Mouse (Mus musculus): Measurements from ENCODE around the gene Setd1b. TPM values are rescaled to one million over a fixed set of nuclear protein-coding genes. Genes with fewer than 3 reads are reported as not detected.

The Setd1b gene
- 11.4 TPM in 2 replicates for polyA plus RNA-seq (2015; fragmentation: Nextera tagmentation; extraction: Ambion mirVana)

GRCm38 (mm10) chr5:123142161-123143157, at the start of gene Setd1b:
Gene Setd1b (plus strand): TSS chr5:123142193.
- under 1% methylated on average over 81 of the region's 103 CpGs for WGBS
- Histone ChIP-seq H3K27ac (replicated peaks) (peak within 1 kb of the TSS; percentile 100), H3K27me3 (no peaks in the 10 kb centered on the region), H3K9me3 (replicated peaks) (no peaks in the 10 kb centered on the region), H3K4me1 (peaks cover 37% of the 10 kb centered on the region), H3K4me3 (replicated peaks) (peak within 1 kb of the TSS; percentile 85), H3K9ac (peak within 1 kb of the TSS; percentile 99), H3K36me3 (peaks cover 13% of the 10 kb centered on the region), H3K4me2 (replicated peaks) (peak within 1 kb of the TSS; percentile 97)
- ATAC-seq (ENCODE audit: insufficient number of reproducible peaks, low FRiP score, low TSS enrichment, low read depth), result no peak

- ATAC-seq (ENCODE audit: insufficient number of reproducible peaks, low FRiP score, low TSS enrichment, low read depth), result no peak
- no peaks in the 10 kb centered on the region for H3K9me3 ChIP-seq (replicated peaks)
- no peaks in the 10 kb centered on the region for H3K27me3 ChIP-seq
- H3K9ac ChIP-seq, result no peak overlapping the region
- no peak overlapping the region for H3K4me3 ChIP-seq (replicated peaks)
- 79% methylated on average over 14 of the region's 14 CpGs for WGBS
- H3K27ac ChIP-seq (replicated peaks), result no peak overlapping the region
- H3K36me3 ChIP-seq, result no peaks in the 10 kb centered on the region
- no peaks in the 10 kb centered on the region; the same call in 1 of the 2 replicates for H3K4me1 ChIP-seq
- H3K4me2 ChIP-seq (replicated peaks), result no peak overlapping the region
Measured at GRCm38 (mm10) chr5:123093077-123093633, 48.8 kb upstream of the Setd1b start.

GRCm38 (mm10) chr5:123094238-123094991, 47.6 kb upstream of the Setd1b start:
- Histone ChIP-seq H3K27ac (replicated peaks) (no peak overlapping the region), H3K4me2 (replicated peaks) (no peak overlapping the region), H3K36me3 (no peaks in the 10 kb centered on the region), H3K9ac (no peak overlapping the region), H3K9me3 (replicated peaks) (no peaks in the 10 kb centered on the region), H3K27me3 (no peaks in the 10 kb centered on the region), H3K4me3 (replicated peaks) (no peak overlapping the region), H3K4me1 (no peaks in the 10 kb centered on the region; the same call in 1 of the 2 replicates)
- 76% methylated on average over 25 of the region's 25 CpGs for WGBS
- ATAC-seq (ENCODE audit: insufficient number of reproducible peaks, low FRiP score, low TSS enrichment, low read depth), result no peak; the same call in 1 of the 2 replicates

GRCm38 (mm10) chr5:123096299-123096698, 45.7 kb upstream of the Setd1b start:
- Histone ChIP-seq H3K27ac (replicated peaks) (no peak overlapping the region), H3K27me3 (no peaks in the 10 kb centered on the region), H3K9me3 (replicated peaks) (no peaks in the 10 kb centered on the region), H3K4me2 (replicated peaks) (no peak overlapping the region), H3K4me3 (replicated peaks) (no peak overlapping the region), H3K36me3 (peaks cover 4% of the 10 kb centered on the region; the same call in 1 of the 2 replicates), H3K4me1 (no peaks in the 10 kb centered on the region; the same call in 1 of the 2 replicates), H3K9ac (no peak overlapping the region)
- ATAC-seq (ENCODE audit: insufficient number of reproducible peaks, low FRiP score, low TSS enrichment, low read depth), result no peak
- WGBS, result 89% methylated on average over 8 of the region's 8 CpGs

- H3K36me3 ChIP-seq, result peaks cover 4% of the 10 kb centered on the region; the same call in 1 of the 2 replicates
- H3K4me2 ChIP-seq (replicated peaks), result no peak overlapping the region
- H3K4me1 ChIP-seq, result no peaks in the 10 kb centered on the region; the same call in 1 of the 2 replicates
- no peak overlapping the region for H3K4me3 ChIP-seq (replicated peaks)
- no peaks in the 10 kb centered on the region for H3K9me3 ChIP-seq (replicated peaks)
- no peak for ATAC-seq (ENCODE audit: insufficient number of reproducible peaks, low FRiP score, low TSS enrichment, low read depth)
- 75% methylated on average over 2 of the region's 2 CpGs for WGBS
- no peaks in the 10 kb centered on the region for H3K27me3 ChIP-seq
- no peak overlapping the region for H3K9ac ChIP-seq
- no peak overlapping the region for H3K27ac ChIP-seq (replicated peaks)
Measured at GRCm38 (mm10) chr5:123098487-123098886, 43.5 kb upstream of the Setd1b start.

GRCm38 (mm10) chr5:123102376-123102775, 39.6 kb upstream of the Setd1b start:
- H3K4me1 ChIP-seq, result no peaks in the 10 kb centered on the region
- H3K4me2 ChIP-seq (replicated peaks), result no peak overlapping the region
- 54% methylated on average over 7 of the region's 7 CpGs for WGBS
- no peaks in the 10 kb centered on the region for H3K9me3 ChIP-seq (replicated peaks)
- H3K9ac ChIP-seq, result no peak overlapping the region
- H3K27ac ChIP-seq (replicated peaks), result no peak overlapping the region
- H3K36me3 ChIP-seq, result peaks cover 4% of the 10 kb centered on the region; the same call in 1 of the 2 replicates
- H3K4me3 ChIP-seq (replicated peaks), result no peak overlapping the region
- ATAC-seq (ENCODE audit: insufficient number of reproducible peaks, low FRiP score, low TSS enrichment, low read depth), result no peak
- H3K27me3 ChIP-seq, result no peaks in the 10 kb centered on the region

GRCm38 (mm10) chr5:123103556-123103955, 38.4 kb upstream of the Setd1b start:
- no peak for ATAC-seq (ENCODE audit: insufficient number of reproducible peaks, low FRiP score, low TSS enrichment, low read depth)
- no peak overlapping the region for H3K9ac ChIP-seq
- WGBS, result 65% methylated on average over 8 of the region's 8 CpGs

GRCm38 (mm10) chr5:123104769-123105168, 37.2 kb upstream of the Setd1b start:
- H3K9me3 ChIP-seq (replicated peaks), result no peaks in the 10 kb centered on the region
- H3K4me2 ChIP-seq (replicated peaks), result no peak overlapping the region
- ATAC-seq (ENCODE audit: insufficient number of reproducible peaks, low FRiP score, low TSS enrichment, low read depth), result no peak
- no peak overlapping the region for H3K9ac ChIP-seq
- no peaks in the 10 kb centered on the region for H3K27me3 ChIP-seq
- WGBS, result 79% methylated on average over 6 of the region's 6 CpGs
- no peak overlapping the region for H3K27ac ChIP-seq (replicated peaks)
- no peak overlapping the region for H3K4me3 ChIP-seq (replicated peaks)
- peaks cover 2% of the 10 kb centered on the region; the same call in 1 of the 2 replicates for H3K36me3 ChIP-seq
- H3K4me1 ChIP-seq, result peaks cover 10% of the 10 kb centered on the region

More at GRCm38 (mm10) chr5:123103556-123103955, 38.4 kb upstream of the Setd1b start:
- Histone ChIP-seq H3K4me3 (replicated peaks) (no peak overlapping the region), H3K4me1 (no peaks in the 10 kb centered on the region), H3K36me3 (peaks cover 4% of the 10 kb centered on the region; the same call in 1 of the 2 replicates), H3K4me2 (replicated peaks) (no peak overlapping the region), H3K27me3 (no peaks in the 10 kb centered on the region), H3K27ac (replicated peaks) (no peak overlapping the region), H3K9me3 (replicated peaks) (no peaks in the 10 kb centered on the region)

GRCm38 (mm10) chr5:123109452-123110203, 32.4 kb upstream of the Setd1b start:
- Histone ChIP-seq H3K27me3 (no peaks in the 10 kb centered on the region), H3K9me3 (replicated peaks) (no peaks in the 10 kb centered on the region), H3K9ac (no peak overlapping the region), H3K4me3 (replicated peaks) (0 out of 2 replicates have a peak overlapping the region, but pooled peaks have one; percentile 1), H3K4me2 (replicated peaks) (peak overlapping the region; percentile 15), H3K4me1 (peaks cover 22% of the 10 kb centered on the region), H3K36me3 (no peaks in the 10 kb centered on the region), H3K27ac (replicated peaks) (no peak overlapping the region)
- ATAC-seq (ENCODE audit: insufficient number of reproducible peaks, low FRiP score, low TSS enrichment, low read depth), result no peak
- 36% methylated on average over 13 of the region's 13 CpGs for whole genome bisulfite sequencing

- H3K9ac ChIP-seq, result no peak overlapping the region
- H3K4me3 ChIP-seq (replicated peaks), result no peak overlapping the region
- no peak for ATAC-seq (ENCODE audit: insufficient number of reproducible peaks, low FRiP score, low TSS enrichment, low read depth)
- no peak overlapping the region for H3K27ac ChIP-seq (replicated peaks)
- 41% methylated on average over 13 of the region's 13 CpGs for WGBS
- no peak overlapping the region for H3K4me2 ChIP-seq (replicated peaks)
- H3K27me3 ChIP-seq, result no peaks in the 10 kb centered on the region
- H3K4me1 ChIP-seq, result peaks cover 22% of the 10 kb centered on the region
- no peaks in the 10 kb centered on the region for H3K36me3 ChIP-seq
- no peaks in the 10 kb centered on the region for H3K9me3 ChIP-seq (replicated peaks)
Measured at GRCm38 (mm10) chr5:123110296-123110721, 31.7 kb upstream of the Setd1b start.
